Mouse (Mus musculus) embryonic fibroblast, embryonic 13.5 days (primary cell): Measurements from ENCODE around the gene Hunk. TPM values are rescaled to one million over a fixed set of nuclear protein-coding genes. Genes with fewer than 3 reads are reported as not detected.
A peak's percentile ranks its signal among the peaks of the same experiment; 100 is the strongest.

ENCODE experiments used
- H3K27ac ChIP-seq: 2 replicates; pipeline ENCODE4 v1.5.1; 2012; ENCODE audit warnings: low read length, control low read depth, inconsistent platforms; ENCODE audit not compliant: insufficient read depth
- H3K4me1 ChIP-seq: 2 replicates; pipeline ENCODE4 v1.6.1; 2011; ENCODE audit warnings: low read length; ENCODE audit not compliant: control insufficient read depth, insufficient read depth
- H3K4me3 ChIP-seq: 2 replicates; pipeline ENCODE4 v1.5.1; 2011; ENCODE audit warnings: mild to moderate bottlenecking, control low read depth, low read length; ENCODE audit not compliant: insufficient read depth
- CTCF ChIP-seq: IDR thresholded peaks from 2 replicates; pipeline ENCODE4 v1.5.1; 2011; ENCODE audit warnings: mild to moderate bottlenecking, control low read depth, low read length, moderate library complexity, borderline replicate concordance; ENCODE audit not compliant: insufficient read depth
- POLR2A ChIP-seq: IDR thresholded peaks from 2 replicates; pipeline ENCODE4 v1.6.1; 2011; ENCODE audit warnings: low read depth, mild to moderate bottlenecking, control low read depth, low read length, moderate library complexity
- polyA plus RNA-seq: library from polyadenylated mRNA; stranded (reverse); fragments of >200 nt; gene quantifications from 2 replicates; pipeline ENCODE4 v1.2.4, GENCODE M21; 2011; ENCODE audit warnings: low read depth; ENCODE audit not compliant: missing spikeins, insufficient read length

Hunk gene
- polyA plus RNA-seq, 1 experiment = 8.2 TPM

DNA sequence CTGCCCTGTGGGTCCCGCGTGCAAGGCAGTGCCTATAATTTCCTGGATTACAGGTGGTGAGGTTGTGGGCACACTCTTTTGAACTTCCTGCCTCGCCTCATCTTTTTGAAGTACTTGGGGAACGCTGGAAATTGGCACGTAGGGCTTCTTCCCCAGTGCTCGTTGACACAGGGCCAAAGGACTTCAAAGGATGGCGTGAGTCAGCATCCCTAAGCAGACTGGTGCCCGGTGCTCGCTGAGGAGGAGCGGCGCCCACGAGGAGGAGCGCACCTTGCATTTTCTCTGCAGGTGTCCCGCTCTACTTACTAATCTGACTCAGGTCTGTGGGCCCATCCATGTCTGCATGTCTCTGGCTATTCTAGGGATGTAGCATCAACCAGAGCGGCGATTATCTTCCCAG is 4.9 kb downstream of the Hunk start:
- Histone ChIP-seq H3K4me1 (peaks cover 3% of the 10 kb centered on the region; the same call in 1 of the 2 replicates), H3K27ac (no peak overlapping the region), H3K4me3 (no peak overlapping the region)
- no peak for TF ChIP-seq CTCF
- TF ChIP-seq POLR2A = no peak

DNA sequence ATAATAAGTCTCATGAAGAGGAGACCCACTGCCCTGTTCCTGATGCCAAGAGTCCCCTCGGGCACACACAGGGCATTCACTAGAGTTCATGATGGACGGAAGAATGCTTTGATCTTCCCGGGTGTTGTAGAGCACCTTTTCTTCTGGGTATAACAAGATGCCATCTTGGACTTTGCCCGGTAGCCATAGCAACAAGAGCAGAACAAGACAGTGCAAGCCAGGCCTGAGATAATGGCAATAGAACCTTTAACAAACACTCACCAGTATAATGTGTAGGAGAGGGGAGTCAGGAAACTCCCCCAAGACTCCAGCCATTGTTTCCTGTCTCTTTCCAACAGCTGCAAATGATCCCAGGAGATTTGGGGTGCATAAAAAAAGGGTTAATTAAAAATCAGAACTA is 8.9 kb downstream of the Hunk start:
- Histone ChIP-seq H3K27ac (no peak overlapping the region), H3K4me1 (peaks cover 3% of the 10 kb centered on the region; the same call in 1 of the 2 replicates), H3K4me3 (no peak overlapping the region)
- TF ChIP-seq CTCF = no peak
- TF ChIP-seq POLR2A = no peak

GRCm38 (mm10) chr16:90395996-90396556 is 10.3 kb downstream of the Hunk start:
- H3K4me1 ChIP-seq = peaks cover 3% of the 10 kb centered on the region; the same call in 1 of the 2 replicates

DNA sequence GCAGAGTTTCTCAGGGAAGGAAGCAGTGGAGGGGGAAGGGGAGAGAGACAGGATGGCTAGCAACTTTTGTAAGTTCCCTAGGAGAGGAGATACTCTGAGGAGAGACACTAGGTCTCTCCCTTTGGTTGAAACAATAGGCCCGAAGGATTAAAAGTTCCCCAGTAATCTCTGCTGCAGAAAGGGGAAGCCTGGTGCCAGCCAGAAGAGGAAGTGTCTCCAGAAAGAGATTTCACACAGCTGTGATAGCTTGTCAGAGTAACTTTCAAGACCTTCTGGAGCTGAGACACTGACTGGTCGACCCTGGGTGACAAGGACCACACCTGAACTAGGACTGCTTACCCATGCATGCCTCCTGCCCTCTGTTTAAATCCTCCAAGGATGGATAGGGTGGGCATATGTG is 11.1 kb downstream of the Hunk start:
- no peak overlapping the region for H3K4me3 ChIP-seq
- H3K4me1 ChIP-seq = peaks cover 5% of the 10 kb centered on the region
- no peak for TF ChIP-seq POLR2A
- TF ChIP-seq CTCF = no peak
- no peak overlapping the region for H3K27ac ChIP-seq

More at GRCm38 (mm10) chr16:90395996-90396556, 10.3 kb downstream of the Hunk start:
- no peak overlapping the region for H3K4me3 ChIP-seq
- no peak overlapping the region for H3K27ac ChIP-seq
- TF ChIP-seq POLR2A (no peak), CTCF (no peak)

DNA sequence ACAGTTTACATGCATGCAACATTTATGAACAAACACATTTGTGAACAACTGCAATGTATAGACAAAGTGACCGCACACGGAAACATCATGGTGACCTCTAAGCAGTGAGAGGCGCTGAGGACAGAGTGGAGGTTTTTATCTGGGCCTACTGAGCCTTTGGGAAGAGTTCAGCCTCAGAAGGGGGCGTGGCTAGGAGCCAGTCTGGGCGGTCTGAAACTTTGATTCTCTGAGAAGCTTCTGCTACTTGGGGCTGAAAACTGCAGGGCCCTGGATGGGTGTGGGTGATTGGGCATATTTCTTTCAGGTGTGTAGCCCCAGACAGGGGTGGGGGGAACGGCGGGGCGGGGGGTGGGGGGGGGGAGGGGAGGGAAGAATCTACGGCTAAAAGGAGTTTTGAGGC is 14.5 kb downstream of the Hunk start:
- no peak overlapping the region for H3K27ac ChIP-seq
- no peak for TF ChIP-seq CTCF
- H3K4me1 ChIP-seq = peaks cover 4% of the 10 kb centered on the region; the same call in 1 of the 2 replicates
- no peak overlapping the region for H3K4me3 ChIP-seq

GRCm38 (mm10) chr16:90400906-90401666 is 15.3 kb downstream of the Hunk start:
- H3K4me3 ChIP-seq = no peak overlapping the region
- H3K27ac ChIP-seq = peak overlapping the region; percentile 48; the same call in 1 of the 2 replicates
- peaks cover 4% of the 10 kb centered on the region; the same call in 1 of the 2 replicates for H3K4me1 ChIP-seq
- TF ChIP-seq CTCF (no peak), POLR2A (no peak)

DNA sequence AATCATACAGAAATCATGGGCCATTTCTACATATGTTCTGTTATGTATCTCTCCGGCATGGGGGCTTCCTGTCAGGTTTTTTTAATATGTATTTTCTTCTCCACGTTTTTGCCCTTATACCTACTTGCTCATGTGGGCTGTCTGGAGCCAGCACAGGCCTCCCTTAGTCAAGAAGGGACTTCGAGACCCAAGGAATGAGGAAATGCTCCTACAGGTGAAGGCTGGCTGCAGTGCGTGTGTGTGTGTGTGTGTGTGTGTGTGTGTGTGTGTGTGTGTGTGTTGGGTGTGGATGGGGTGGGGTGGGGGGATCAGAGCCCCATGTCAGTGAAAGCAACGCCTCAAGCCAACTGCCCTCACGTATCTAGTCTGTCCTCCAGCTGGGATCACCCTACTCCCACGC is 16.5 kb downstream of the Hunk start:
- no peak overlapping the region for H3K27ac ChIP-seq

DNA sequence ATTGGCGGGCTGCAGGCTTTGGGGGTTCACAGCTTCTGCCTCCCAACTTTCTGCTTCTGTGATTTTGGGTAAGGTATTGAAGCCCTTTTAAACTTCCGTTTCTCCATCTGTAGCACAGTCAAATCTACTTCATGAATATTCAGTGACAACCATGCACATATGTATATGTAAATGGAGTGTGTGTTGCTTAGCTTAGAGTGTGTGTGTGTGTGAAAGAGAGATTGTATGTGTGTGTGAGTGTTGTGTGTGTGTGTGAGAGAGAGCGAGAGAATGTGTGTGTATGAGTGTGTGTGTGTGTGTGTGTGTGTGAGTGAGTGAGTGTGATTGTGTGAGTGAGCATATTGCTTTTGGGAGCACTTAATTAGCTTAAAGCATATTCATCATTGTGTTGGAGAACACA is 19.4 kb downstream of the Hunk start:
- peaks cover 4% of the 10 kb centered on the region; the same call in 1 of the 2 replicates for H3K4me1 ChIP-seq
- TF ChIP-seq POLR2A (no peak), CTCF (no peak)
- H3K27ac ChIP-seq = no peak overlapping the region
- H3K4me3 ChIP-seq = no peak overlapping the region

More for the DNA sequence above, 16.5 kb downstream of the Hunk start:
- TF ChIP-seq POLR2A = no peak
- TF ChIP-seq CTCF = no peak
- H3K4me1 ChIP-seq = peaks cover 4% of the 10 kb centered on the region; the same call in 1 of the 2 replicates
- H3K4me3 ChIP-seq = no peak overlapping the region

- H3K27ac ChIP-seq = no peak overlapping the region
- TF ChIP-seq CTCF (no peak), POLR2A (no peak)
- peaks cover 4% of the 10 kb centered on the region; the same call in 1 of the 2 replicates for H3K4me1 ChIP-seq
- H3K4me3 ChIP-seq = no peak overlapping the region
Measured at GRCm38 (mm10) chr16:90405599-90405998, 19.8 kb downstream of the Hunk start.

DNA sequence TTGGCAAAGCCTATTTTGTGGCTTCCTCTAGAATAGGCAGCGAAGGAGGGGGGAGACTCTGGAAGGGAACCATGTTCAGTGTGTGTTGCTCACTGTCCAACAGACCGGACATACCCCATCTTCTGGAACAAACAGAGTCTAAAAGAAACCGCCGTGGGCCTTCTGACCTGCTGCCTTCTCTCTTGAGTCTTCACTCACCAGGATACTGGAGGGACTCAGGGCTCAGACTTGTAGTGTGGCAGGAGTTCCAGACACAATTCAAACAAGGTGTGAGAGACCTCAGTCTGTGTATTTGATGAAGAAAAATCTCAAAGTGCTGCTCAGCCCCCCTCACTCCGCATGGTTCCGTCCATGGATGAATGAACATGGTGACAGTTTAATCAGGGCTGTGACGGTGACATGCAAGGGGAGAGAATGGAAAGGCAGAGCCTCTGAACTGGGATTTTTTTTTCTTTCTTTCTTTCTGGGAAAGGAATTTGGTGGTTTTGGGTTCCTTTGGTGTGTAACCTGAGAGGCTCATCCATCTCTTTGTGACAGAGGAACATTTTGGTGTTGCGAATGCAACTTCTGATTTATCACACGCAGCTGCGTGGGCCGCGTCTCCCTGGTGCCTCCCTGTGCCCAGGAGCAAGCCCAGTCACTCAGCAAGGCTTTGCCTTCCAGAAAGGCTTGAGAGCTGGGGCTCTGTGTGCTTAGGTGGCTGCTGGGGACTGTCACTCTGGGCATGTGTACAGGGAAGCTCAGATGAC is 21.9 kb downstream of the Hunk start:
- Histone ChIP-seq H3K27ac (peak overlapping the region; percentile 30), H3K4me1 (no peaks in the 10 kb centered on the region), H3K4me3 (no peak overlapping the region)
- TF ChIP-seq CTCF = no peak
- TF ChIP-seq POLR2A = no peak
